Mouse (Mus musculus): Measurements from ENCODE around the gene Zfp346. TPM values are rescaled to one million over a fixed set of nuclear protein-coding genes. Genes with fewer than 3 reads are reported as not detected.

Gene Zfp346
- total RNA-seq (2012; rRNA removed) (15.0 and 19.5 TPM in 2 replicates), polyA plus RNA-seq (2012; ENCODE audit: insufficient read depth in 1 of 2, insufficient read length in 2 of 2, low read depth in 1 of 2, low replicate concordance in 2 of 2, missing spikeins in 1 of 2) (10 to 100 TPM in 1 of 2 experiments, not detected in 1; 28.8 TPM)

DNA sequence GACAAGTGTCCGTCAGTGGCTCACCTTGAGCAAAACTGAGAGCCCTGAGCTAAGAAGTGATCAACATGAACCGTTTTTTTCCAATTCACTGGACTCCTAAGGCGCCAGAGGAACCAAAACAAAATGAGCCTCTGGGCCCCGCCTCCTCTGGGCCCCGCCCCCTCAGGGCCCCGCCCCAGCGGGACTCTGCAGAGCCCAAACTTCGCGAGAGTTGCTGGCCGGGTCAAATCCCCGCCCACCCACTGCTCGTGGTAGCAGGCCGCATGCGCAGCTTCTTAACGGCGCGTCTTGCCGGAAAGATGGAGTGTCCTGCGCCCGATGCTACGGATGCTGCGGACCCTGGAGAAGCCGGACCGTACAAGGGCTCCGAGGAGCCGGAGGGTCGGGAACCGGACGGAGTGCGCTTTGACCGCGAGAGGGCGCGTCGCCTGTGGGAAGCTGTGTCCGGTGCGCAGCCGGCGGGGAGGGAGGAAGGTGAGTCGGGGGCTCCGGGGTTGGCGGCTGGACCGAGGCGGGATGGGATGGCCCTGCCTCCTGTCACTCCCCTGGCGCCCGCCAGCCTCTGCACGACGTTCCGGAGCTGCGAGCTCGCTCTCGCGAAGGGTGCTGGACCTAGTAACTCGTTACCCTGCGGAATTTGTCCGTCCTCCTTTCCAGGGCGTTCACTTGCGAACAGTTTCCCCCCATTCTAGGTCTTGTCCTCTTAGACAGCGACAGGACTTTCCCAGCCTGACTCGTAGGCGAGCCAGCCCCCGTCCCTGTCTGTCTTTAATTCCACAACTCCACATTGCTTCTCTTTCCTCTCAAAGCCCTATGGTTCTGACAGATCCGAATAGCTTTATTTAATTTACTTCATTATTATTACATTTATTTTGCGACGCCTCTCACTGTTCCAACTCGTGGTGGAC, at the start of gene Zfp346:
TSS of gene Zfp346 (plus strand) at position 267 of the 908 bp plus-strand sequence.
- Histone ChIP-seq H3K9me3 (replicated peaks; ENCODE audit: insufficient read depth, low read length) (no peaks in the 10 kb centered on the region), H3K27ac (ENCODE audit: control insufficient read depth, low read depth, low read length) (peak within 1 kb of the TSS; percentile 67), H3K9ac (ENCODE audit: control insufficient read depth, low read depth, low read length, poor library complexity, severe bottlenecking) (peak within 1 kb of the TSS; percentile 93), H3K27me3 (ENCODE audit: control insufficient read depth in 1 of 2, insufficient read depth in 2 of 2, low read length in 2 of 2) (no peaks in the 10 kb centered on the region), H3K4me1 (ENCODE audit: control insufficient read depth in 1 of 2, insufficient read depth in 2 of 2, low read length in 2 of 2) (peaks cover 3 to 23% of the 10 kb centered on the region in 2 experiments; a peak in 3 of 4 replicates), H3K4me3 (ENCODE audit: control insufficient read depth in 1 of 2, insufficient read depth in 1 of 2, low read depth in 2 of 2, low read length in 2 of 2) (peak within 1 kb of the TSS; percentile 89 to 91), H3K79me2 (ENCODE audit: control insufficient read depth, insufficient read depth, low read length, poor library complexity) (peaks cover 28% of the 10 kb centered on the region), H3K36me3 (ENCODE audit: control insufficient read depth in 1 of 2, insufficient read depth in 2 of 2, low read length in 2 of 2) (peaks cover 0 to 27% of the 10 kb centered on the region in 2 experiments; a peak in 3 of 4 replicates)
- DNase-seq (ENCODE audit: low read depth, low spot score), result peak; percentile 97
- peak; percentile 95 for TF ChIP-seq NRF1 (IDR thresholded peaks at IDR 0.05; ENCODE audit: insufficient read depth, low read depth, low read length, poor library complexity, severe bottlenecking)
- TF ChIP-seq MYB (IDR thresholded peaks at IDR 0.05; ENCODE audit: low read depth, low read length), result no peak
- TF ChIP-seq USF2 (IDR thresholded peaks at IDR 0.05; ENCODE audit: borderline replicate concordance in 1 of 2, insufficient read depth in 1 of 2, low read depth in 1 of 2, low read length in 2 of 2), result no peak
- no peak for TF ChIP-seq POLR2AphosphoS5 (IDR thresholded peaks at IDR 0.05; ENCODE audit: borderline replicate concordance, low read depth, low read length)
- no peak for TF ChIP-seq RAD21 (IDR thresholded peaks at IDR 0.05; ENCODE audit: low read depth, low read length)
- peak; percentile 85 to 94; a peak in 3 of 4 replicates for TF ChIP-seq POLR2A (IDR thresholded peaks at IDR 0.05; ENCODE audit: control insufficient read depth in 1 of 2, insufficient read depth in 1 of 2, low read depth in 1 of 2, low read length in 2 of 2, poor library complexity in 1 of 2)
- peak; percentile 74 for TF ChIP-seq SIN3A (IDR thresholded peaks at IDR 0.05; ENCODE audit: low read length)
- TF ChIP-seq MEF2A (IDR thresholded peaks at IDR 0.05; ENCODE audit: extremely low read depth, insufficient replicate concordance, low read depth, low read length, poor library complexity, severe bottlenecking), result no peak
- TF ChIP-seq TCF12 (IDR thresholded peaks at IDR 0.05; ENCODE audit: low read depth, low read length), result peak; percentile 60
- TF ChIP-seq CTCF (IDR thresholded peaks at IDR 0.05 in 2 of 3, conservative IDR thresholded peaks at IDR 0.05 in 1 of 3; ENCODE audit: control insufficient read depth in 1 of 3, insufficient read depth in 1 of 3, low read depth in 2 of 3, low read length in 3 of 3, poor library complexity in 1 of 3, severe bottlenecking in 1 of 3), result peak in 1 of 3 experiments; percentile 16; a peak in 1 of 6 replicates
- no peak for TF ChIP-seq SMC3 (IDR thresholded peaks at IDR 0.05; ENCODE audit: low read depth, low read length)
- TF ChIP-seq ZC3H11A (IDR thresholded peaks at IDR 0.05; ENCODE audit: low read depth, low read length), result no peak
- peak; percentile 80; the same call in 1 of the 2 replicates for TF ChIP-seq POLR2AphosphoS2 (IDR thresholded peaks at IDR 0.05; ENCODE audit: low read length)
- TF ChIP-seq MAX (IDR thresholded peaks at IDR 0.05; ENCODE audit: low read length), result peak; percentile 34; the same call in 1 of the 2 replicates
- no peak; the same call in 1 of the 2 replicates for TF ChIP-seq KAT2A (conservative IDR thresholded peaks at IDR 0.05; ENCODE audit: low read depth, low read length)
- peak; percentile 80 for TF ChIP-seq HCFC1 (IDR thresholded peaks at IDR 0.05; ENCODE audit: low read depth, low read length)
- peak; percentile 52 for TF ChIP-seq ZNF384 (IDR thresholded peaks at IDR 0.05; ENCODE audit: low read depth, low read length)
- peak; percentile 89 for TF ChIP-seq ZMIZ1 (IDR thresholded peaks at IDR 0.05; ENCODE audit: low read depth, low read length)
- no peak for TF ChIP-seq BHLHE40 (IDR thresholded peaks at IDR 0.05; ENCODE audit: borderline replicate concordance, low read depth, low read length)
- TF ChIP-seq E2F4 (IDR thresholded peaks at IDR 0.05; ENCODE audit: borderline replicate concordance, low read depth, low read length), result no peak
- TF ChIP-seq NELFE (IDR thresholded peaks at IDR 0.05; ENCODE audit: low read depth, low read length), result peak; percentile 95
- TF ChIP-seq EP300 (IDR thresholded peaks at IDR 0.05; ENCODE audit: low read depth in 1 of 2, low read length in 2 of 2), result no peak
- TF ChIP-seq CHD2 (IDR thresholded peaks at IDR 0.05; ENCODE audit: low read length), result peak; percentile 93
- TF ChIP-seq MXI1 (IDR thresholded peaks at IDR 0.05; ENCODE audit: low read depth, low read length), result 0 out of 2 replicates have a peak, but pooled peaks have one; percentile 40
- no peak for TF ChIP-seq RCOR1 (IDR thresholded peaks at IDR 0.05; ENCODE audit: low read depth, low read length)
- TF ChIP-seq MAFK (IDR thresholded peaks at IDR 0.05; ENCODE audit: borderline replicate concordance, low read depth, low read length), result no peak
- TF ChIP-seq MYC (IDR thresholded peaks at IDR 0.05; ENCODE audit: low read depth, low read length), result 0 out of 2 replicates have a peak, but pooled peaks have one; percentile 32
- TF ChIP-seq TAL1 (IDR thresholded peaks at IDR 0.05; ENCODE audit: low read length), result no peak
- no peak for TF ChIP-seq GATA1 (IDR thresholded peaks at IDR 0.05; ENCODE audit: low read depth, low read length)
- no peak for TF ChIP-seq GABPA (IDR thresholded peaks at IDR 0.05; ENCODE audit: low read depth, low read length)
- no peak for TF ChIP-seq JUND (IDR thresholded peaks at IDR 0.05; ENCODE audit: low read depth, low read length)
- no peak for TF ChIP-seq ZKSCAN1 (IDR thresholded peaks at IDR 0.05; ENCODE audit: low read depth, low read length)
- TF ChIP-seq CHD1 (IDR thresholded peaks at IDR 0.05; ENCODE audit: low read depth, low read length), result no peak
- TF ChIP-seq TBP (IDR thresholded peaks at IDR 0.05; ENCODE audit: low read depth, low read length), result peak; percentile 74
- no peak for TF ChIP-seq USF1 (IDR thresholded peaks at IDR 0.05; ENCODE audit: low read depth, low read length)
